Mouse (Mus musculus): ENCODE data around the gene Lig4. TPM values are rescaled to one million over a fixed set of nuclear protein-coding genes. Genes with fewer than 3 reads are reported as not detected.

Lig4 gene
- total RNA-seq (2022), result 10 to 100 TPM; 11.1 to 12.9 (median 12.1) TPM

GRCm38 (mm10) chr8:9977573-9978314 lies at the start of gene Lig4, which contains the start of gene Abhd13:
TSS of gene Lig4 (minus strand) at chr8:9977686.
TSS of gene Abhd13 (plus strand) at chr8:9977707.
- DNase-seq (ENCODE audit: low spot score in 2 of 2), result peak; percentile 96 to 98

DNA sequence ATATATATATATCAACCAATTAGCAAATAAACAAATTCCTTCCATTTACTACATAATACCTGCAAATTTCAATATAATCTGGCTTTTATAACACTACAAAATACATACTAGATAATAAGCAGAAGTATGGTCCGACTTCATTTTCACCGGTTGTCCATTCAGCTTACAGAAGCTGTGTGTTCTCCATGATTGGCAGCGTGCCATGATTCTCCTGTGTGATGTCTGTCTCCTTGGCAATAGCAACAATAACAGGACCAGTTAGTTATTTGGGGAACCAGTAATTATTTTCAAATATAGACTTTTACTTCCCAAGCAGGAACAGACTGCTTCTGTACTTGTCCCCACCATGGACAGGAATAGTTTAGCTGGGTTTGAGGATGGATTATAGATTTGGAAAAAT lies 39.7 kb upstream of the Lig4 start:
- DNase-seq (ENCODE audit: low spot score in 2 of 2), result peak; percentile 17 to 32

DNA sequence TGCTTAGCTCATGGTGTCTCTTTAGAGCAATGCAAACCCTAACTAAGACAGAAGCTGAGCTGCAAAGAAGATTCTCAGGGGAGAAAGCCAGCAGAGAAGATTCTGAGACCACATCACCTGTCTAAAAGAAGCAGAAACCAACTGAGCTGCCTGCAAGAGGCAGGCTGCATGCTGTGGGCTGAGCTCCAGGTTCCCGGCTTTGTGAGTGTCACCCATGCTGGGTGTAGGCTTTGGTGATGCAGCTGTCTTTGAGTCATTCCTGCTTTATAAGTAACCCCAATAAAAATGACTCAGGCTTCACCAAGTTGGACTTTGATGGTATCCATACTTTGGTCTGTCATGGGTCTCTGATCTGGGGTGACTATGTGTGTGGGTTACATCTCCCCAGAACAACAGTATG lies 38.8 kb upstream of the Lig4 start:
- no peak for DNase-seq (ENCODE audit: low spot score in 2 of 2)

DNA sequence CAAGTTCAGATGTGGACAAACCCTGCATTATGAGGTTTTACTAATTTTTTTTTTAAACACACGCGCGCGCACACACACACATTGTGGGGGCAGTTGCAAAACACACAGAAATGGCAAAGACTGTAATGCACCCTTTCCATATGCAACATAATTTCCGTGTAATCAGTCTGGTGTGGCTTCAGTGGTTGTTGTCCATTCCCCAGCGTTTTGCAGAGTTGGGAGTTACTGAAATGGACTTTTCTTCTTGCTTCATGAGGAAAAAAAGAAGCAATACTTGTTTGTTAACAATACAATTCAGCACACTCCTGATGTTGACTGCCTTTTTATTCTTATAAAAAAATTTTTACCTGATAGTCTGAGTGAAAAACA lies 30.2 kb upstream of the Lig4 start:
- no peak for DNase-seq (ENCODE audit: low spot score in 2 of 2)

DNA sequence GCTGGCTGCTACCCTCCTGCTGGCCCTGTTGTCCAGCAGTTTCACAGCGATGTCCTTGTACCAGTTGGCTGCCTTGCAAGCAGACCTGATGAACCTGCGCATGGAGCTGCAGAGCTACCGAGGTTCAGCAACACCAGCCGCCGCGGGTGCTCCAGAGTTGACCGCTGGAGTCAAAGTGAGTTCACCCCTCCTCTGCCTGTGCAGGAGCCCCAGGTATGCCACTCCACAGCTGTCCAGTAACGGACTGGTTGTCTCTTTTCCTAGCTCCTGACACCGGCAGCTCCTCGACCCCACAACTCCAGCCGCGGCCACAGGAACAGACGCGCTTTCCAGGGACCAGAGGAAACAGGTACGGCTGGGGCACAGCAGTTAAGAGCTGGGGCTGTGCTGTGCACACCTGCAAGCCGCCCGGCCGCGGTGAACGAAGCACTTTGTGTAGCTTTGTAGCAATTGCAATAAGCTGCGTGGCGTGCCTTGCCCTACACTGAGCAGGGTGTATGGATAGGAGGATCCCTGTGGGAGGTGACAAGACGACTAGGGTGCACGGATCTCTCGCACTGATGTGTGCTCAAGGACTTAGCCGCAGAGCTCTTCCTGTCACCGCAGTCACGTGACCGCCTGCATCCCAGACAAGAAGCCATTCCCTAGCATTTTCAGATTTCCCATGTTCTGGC lies 29.6 kb upstream of the Lig4 start:
- DNase-seq (ENCODE audit: low spot score in 2 of 2), result peak; percentile 30 to 38

GRCm38 (mm10) chr8:10006156-10006985 lies 28.9 kb upstream of the Lig4 start, which contains the start of gene Tnfsf13b:
TSS of gene Tnfsf13b (plus strand) at chr8:10006467.
- DNase-seq (ENCODE audit: low spot score in 2 of 2), result no peak

DNA sequence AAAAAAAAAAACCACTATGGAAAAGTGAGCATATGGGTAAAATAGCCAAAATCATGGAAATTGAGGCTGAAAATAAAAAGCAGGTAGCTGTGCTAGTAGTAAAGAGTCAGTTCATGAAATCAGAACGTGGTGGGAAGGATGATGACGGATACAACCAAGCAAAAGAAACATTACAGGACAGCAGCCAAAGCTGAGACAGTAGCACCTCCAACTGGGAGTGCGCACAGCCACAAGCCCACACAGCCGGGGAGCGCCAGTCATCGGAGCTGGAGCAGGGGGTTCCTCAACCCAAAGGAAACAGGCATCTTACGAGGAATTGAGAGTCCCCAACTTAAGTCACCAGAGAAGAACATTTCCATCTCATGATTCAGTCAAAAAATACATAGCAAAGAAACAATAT lies 26.6 kb upstream of the Lig4 start:
- no peak for DNase-seq (ENCODE audit: low spot score in 2 of 2)

GRCm38 (mm10) chr8:9980188-9980587 lies 2.7 kb upstream of the Lig4 start:
- no peak for DNase-seq (ENCODE audit: low spot score in 2 of 2)

- no peak for DNase-seq (ENCODE audit: low spot score in 2 of 2)
These were observed 2.3 kb upstream of the Lig4 start for GRCm38 (mm10) chr8:9979746-9980145.

- DNase-seq (ENCODE audit: low spot score in 2 of 2), result no peak
These were observed 1.2 kb upstream of the Lig4 start for GRCm38 (mm10) chr8:9978475-9979230.

DNA sequence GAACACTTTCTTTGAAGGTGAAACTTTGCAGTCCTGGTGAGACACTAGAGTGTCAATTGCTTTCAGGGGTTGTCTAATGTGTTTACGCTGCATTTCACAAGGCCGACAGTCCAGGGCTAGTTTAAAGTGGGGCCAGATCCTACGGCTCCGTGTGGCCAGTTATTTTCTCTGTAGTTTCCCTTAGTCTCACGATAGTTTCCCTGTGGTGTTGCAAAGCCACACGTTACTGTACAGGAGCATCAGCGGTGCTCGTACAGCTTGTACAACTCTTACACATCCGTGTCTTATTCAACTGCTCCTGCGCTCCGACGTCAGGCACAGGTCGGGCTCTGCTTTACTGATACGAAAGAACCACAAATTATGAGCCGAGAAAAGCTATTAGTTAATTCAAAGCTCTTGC lies 470 bp downstream of the Lig4 start:
- no peak for DNase-seq (ENCODE audit: low spot score in 2 of 2)

- DNase-seq (ENCODE audit: low spot score in 2 of 2), result peak; percentile 97 to 99
These were observed 1.4 kb downstream of the Lig4 start for GRCm38 (mm10) chr8:9975898-9976611.

DNA sequence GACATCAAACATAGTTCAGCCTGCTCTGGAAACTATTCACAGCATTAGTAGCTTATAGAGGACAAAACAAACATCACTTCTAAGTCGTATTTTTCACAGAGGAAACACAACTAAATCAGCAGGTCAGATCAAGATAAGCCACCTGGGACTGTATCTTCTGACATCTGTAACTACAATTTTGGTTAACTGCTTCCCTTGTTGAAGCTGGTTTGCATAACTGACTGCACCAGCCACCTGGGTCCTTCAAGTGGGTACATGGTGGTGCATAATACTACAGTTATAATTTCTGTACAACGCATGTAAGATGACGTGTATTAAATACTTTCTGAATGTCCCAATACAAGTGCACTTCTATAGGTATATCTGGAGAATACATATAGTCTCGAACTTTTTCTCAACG lies 2.2 kb downstream of the Lig4 start:
- DNase-seq (ENCODE audit: low spot score in 2 of 2), result no peak

DNA sequence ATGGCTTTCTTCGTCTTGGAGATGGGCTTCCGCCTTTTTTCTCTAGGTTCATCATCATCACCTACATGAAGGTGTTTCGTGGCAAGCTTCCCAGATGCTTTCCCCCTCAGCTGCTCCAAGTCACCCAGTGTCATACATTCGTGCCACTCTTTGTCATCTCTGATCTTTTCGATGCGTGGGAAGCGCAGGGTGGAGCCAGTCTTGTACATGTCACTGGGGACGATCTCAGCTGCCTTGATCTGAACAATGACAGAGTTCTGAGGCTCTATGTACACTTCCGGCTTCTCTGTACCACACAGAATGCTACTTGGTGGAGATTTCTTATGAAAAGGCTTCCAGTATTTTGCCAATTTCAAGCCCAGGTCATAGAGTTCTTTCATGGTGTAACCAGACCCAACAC lies 5.6 kb downstream of the Lig4 start:
- DNase-seq (ENCODE audit: low spot score in 2 of 2), result no peak

GRCm38 (mm10) chr8:9959919-9960318 lies 17.6 kb downstream of the Lig4 start:
- DNase-seq (ENCODE audit: low spot score in 2 of 2), result no peak

DNA sequence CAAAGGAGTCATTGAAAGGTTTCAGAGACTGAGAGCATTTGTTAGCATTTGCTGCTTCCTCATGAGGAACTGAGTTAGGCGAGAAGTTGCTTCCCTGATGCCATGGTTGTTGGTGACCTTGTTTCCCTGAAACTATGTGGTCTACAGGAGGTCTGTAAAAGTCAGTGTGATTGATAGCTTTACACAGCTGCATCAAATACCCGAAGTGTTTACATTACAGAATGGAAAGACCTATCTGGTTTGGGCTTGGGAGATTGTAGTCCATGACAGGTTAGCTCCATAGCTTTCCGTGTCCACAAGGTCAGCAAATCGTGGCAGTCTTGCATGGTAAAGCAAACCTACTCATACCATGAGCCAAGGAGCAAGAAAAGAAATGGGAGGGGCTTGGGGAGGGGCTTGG lies 19.1 kb downstream of the Lig4 start:
- DNase-seq (ENCODE audit: low spot score in 2 of 2), result no peak

GRCm38 (mm10) chr8:9949134-9949890 lies 28.2 kb downstream of the Lig4 start:
- no peak for DNase-seq (ENCODE audit: low spot score in 2 of 2)

- DNase-seq (ENCODE audit: low spot score in 2 of 2), result no peak
These were observed 41.9 kb downstream of the Lig4 start for GRCm38 (mm10) chr8:9935574-9935973.

GRCm38 (mm10) chr8:9934891-9935565 lies 42.5 kb downstream of the Lig4 start:
- DNase-seq (ENCODE audit: low spot score in 2 of 2), result peak; percentile 40 to 41
